Mouse (Mus musculus): ENCODE data around the gene Ttll12. TPM values are rescaled to one million over a fixed set of nuclear protein-coding genes. Genes with fewer than 3 reads are reported as not detected.

Gene Ttll12
- total RNA-seq, 2 experiments from 2014 or later: 42.6 to 48.6 TPM

GRCm38 (mm10) chr15:83595364-83595711 is 381 bp upstream of the Ttll12 start:
- no peak for ATAC-seq (replicated peaks; ENCODE audit: low FRiP score, poor library complexity, severe bottlenecking)

GRCm38 (mm10) chr15:83593702-83594512 is 1.1 kb downstream of the Ttll12 start:
- peak; percentile 63 for ATAC-seq (replicated peaks; ENCODE audit: low FRiP score, poor library complexity, severe bottlenecking)

- ATAC-seq (replicated peaks; ENCODE audit: low FRiP score, poor library complexity, severe bottlenecking): peak; percentile 27
Measured at GRCm38 (mm10) chr15:83593189-83593585, 1.8 kb downstream of the Ttll12 start.

GRCm38 (mm10) chr15:83592260-83593188 is 2.4 kb downstream of the Ttll12 start:
- peak; percentile 67 for ATAC-seq (replicated peaks; ENCODE audit: low FRiP score, poor library complexity, severe bottlenecking)

GRCm38 (mm10) chr15:83591758-83592157 is 3.2 kb downstream of the Ttll12 start:
- ATAC-seq (replicated peaks; ENCODE audit: low FRiP score, poor library complexity, severe bottlenecking): no peak

- ATAC-seq (replicated peaks; ENCODE audit: low FRiP score, poor library complexity, severe bottlenecking): no peak
Measured at GRCm38 (mm10) chr15:83590841-83591240, 4.1 kb downstream of the Ttll12 start.

GRCm38 (mm10) chr15:83584741-83585220 is 10.2 kb downstream of the Ttll12 start:
- ATAC-seq (replicated peaks; ENCODE audit: low FRiP score, poor library complexity, severe bottlenecking): no peak

GRCm38 (mm10) chr15:83583419-83584156 is 11.4 kb downstream of the Ttll12 start:
- ATAC-seq (replicated peaks; ENCODE audit: low FRiP score, poor library complexity, severe bottlenecking): peak; percentile 74

GRCm38 (mm10) chr15:83582931-83583330 is 12.0 kb downstream of the Ttll12 start:
- no peak for ATAC-seq (replicated peaks; ENCODE audit: low FRiP score, poor library complexity, severe bottlenecking)

GRCm38 (mm10) chr15:83576651-83577050 is 18.3 kb downstream of the Ttll12 start:
- ATAC-seq (replicated peaks; ENCODE audit: low FRiP score, poor library complexity, severe bottlenecking): no peak

GRCm38 (mm10) chr15:83575543-83575942 is 19.4 kb downstream of the Ttll12 start:
- no peak for ATAC-seq (replicated peaks; ENCODE audit: low FRiP score, poor library complexity, severe bottlenecking)

- ATAC-seq (replicated peaks; ENCODE audit: low FRiP score, poor library complexity, severe bottlenecking): no peak
Measured at GRCm38 (mm10) chr15:83574731-83575351, 20.1 kb downstream of the Ttll12 start.

- no peak for ATAC-seq (replicated peaks; ENCODE audit: low FRiP score, poor library complexity, severe bottlenecking)
Measured at GRCm38 (mm10) chr15:83573606-83574005, 21.4 kb downstream of the Ttll12 start.

- no peak for ATAC-seq (replicated peaks; ENCODE audit: low FRiP score, poor library complexity, severe bottlenecking)
Measured at GRCm38 (mm10) chr15:83572132-83572531, 22.8 kb downstream of the Ttll12 start.

GRCm38 (mm10) chr15:83571636-83572035 is 23.3 kb downstream of the Ttll12 start:
- ATAC-seq (replicated peaks; ENCODE audit: low FRiP score, poor library complexity, severe bottlenecking): no peak

- ATAC-seq (replicated peaks; ENCODE audit: low FRiP score, poor library complexity, severe bottlenecking): peak; percentile 60; the same call in 1 of the 2 replicates
Measured at GRCm38 (mm10) chr15:83570641-83571040, 24.3 kb downstream of the Ttll12 start.

- ATAC-seq (replicated peaks; ENCODE audit: low FRiP score, poor library complexity, severe bottlenecking): no peak
Measured at GRCm38 (mm10) chr15:83569682-83570081, 25.3 kb downstream of the Ttll12 start.

GRCm38 (mm10) chr15:83568544-83568943 is 26.4 kb downstream of the Ttll12 start:
- ATAC-seq (replicated peaks; ENCODE audit: low FRiP score, poor library complexity, severe bottlenecking): no peak

- no peak for ATAC-seq (replicated peaks; ENCODE audit: low FRiP score, poor library complexity, severe bottlenecking)
Measured at GRCm38 (mm10) chr15:83567728-83568127, 27.2 kb downstream of the Ttll12 start.
